Mouse (Mus musculus): Measurements from ENCODE around the gene Tmem247.

Tmem247 gene

GRCm38 (mm10) chr17:86913003-86913607, 4.0 kb upstream of the Tmem247 start:
- DNase-seq (ENCODE audit: low spot score in 2 of 2): no peak

GRCm38 (mm10) chr17:86915540-86915939, 1.6 kb upstream of the Tmem247 start:
- no peak for DNase-seq (ENCODE audit: low spot score in 2 of 2)

- peak; percentile 37 to 53 for DNase-seq (ENCODE audit: low spot score in 2 of 2)
Observed at GRCm38 (mm10) chr17:86918786-86919185, 1.6 kb downstream of the Tmem247 start.

GRCm38 (mm10) chr17:86919729-86920128, 2.6 kb downstream of the Tmem247 start:
- no peak for DNase-seq (ENCODE audit: low spot score in 2 of 2)

GRCm38 (mm10) chr17:86924679-86925078, 7.5 kb downstream of the Tmem247 start:
- no peak for DNase-seq (ENCODE audit: low spot score in 2 of 2)

GRCm38 (mm10) chr17:86926836-86927235, 9.7 kb downstream of the Tmem247 start:
- DNase-seq (ENCODE audit: low spot score in 2 of 2): no peak

GRCm38 (mm10) chr17:86929355-86929754, 12.2 kb downstream of the Tmem247 start:
- DNase-seq (ENCODE audit: low spot score in 2 of 2): no peak

- DNase-seq (ENCODE audit: low spot score in 2 of 2): no peak
Observed at GRCm38 (mm10) chr17:86929981-86930380, 12.8 kb downstream of the Tmem247 start.

DNA sequence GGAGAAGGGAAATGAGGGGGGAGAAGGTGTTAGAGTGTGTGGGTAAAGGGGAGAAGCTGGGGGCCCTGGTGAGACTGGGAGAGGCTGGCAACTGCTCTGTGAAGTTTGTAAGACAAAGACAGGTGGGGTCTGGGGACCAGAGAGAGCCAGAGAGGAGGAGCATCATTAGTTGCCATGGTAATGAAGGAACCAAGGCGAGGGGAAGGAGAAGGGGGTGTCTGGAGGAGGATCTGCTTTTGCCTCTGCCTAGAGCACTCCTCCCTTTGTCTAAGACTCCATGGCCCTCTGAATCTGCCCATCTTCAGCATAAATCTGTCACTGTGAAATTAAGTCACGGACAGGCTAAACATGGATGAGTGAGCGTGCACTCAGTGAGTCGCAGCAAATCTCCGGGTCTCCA, 15.7 kb downstream of the Tmem247 start:
- DNase-seq (ENCODE audit: low spot score in 2 of 2): no peak

- DNase-seq (ENCODE audit: low spot score in 2 of 2): no peak
Observed at GRCm38 (mm10) chr17:86937064-86937463, 19.9 kb downstream of the Tmem247 start.

- peak; percentile 63 to 69 for DNase-seq (ENCODE audit: low spot score in 2 of 2)
Observed at GRCm38 (mm10) chr17:86937497-86938155, 20.5 kb downstream of the Tmem247 start.

GRCm38 (mm10) chr17:86938683-86939082, 21.5 kb downstream of the Tmem247 start:
- no peak for DNase-seq (ENCODE audit: low spot score in 2 of 2)

- DNase-seq (ENCODE audit: low spot score in 2 of 2): no peak
Observed at GRCm38 (mm10) chr17:86942112-86942511, 25.0 kb downstream of the Tmem247 start.

DNA sequence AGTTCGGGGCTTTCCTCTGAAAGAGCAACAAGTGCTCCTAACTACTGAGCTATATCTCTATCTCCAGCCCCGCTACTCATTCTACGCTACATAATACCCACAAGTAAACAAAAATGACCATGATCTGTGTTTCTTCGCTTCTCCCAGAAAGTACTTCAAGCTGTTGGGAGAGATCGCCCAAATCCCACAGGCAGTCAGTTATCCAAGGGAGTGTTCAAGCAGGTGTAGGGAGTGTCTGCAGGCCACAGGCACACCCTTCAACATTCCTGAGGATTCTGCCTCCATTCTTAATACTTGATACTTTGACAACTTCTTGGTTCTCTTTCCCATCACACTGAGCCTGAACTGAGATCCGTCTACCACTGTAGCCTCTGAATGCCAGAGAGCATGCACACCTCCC, 26.0 kb downstream of the Tmem247 start:
- DNase-seq (ENCODE audit: low spot score in 2 of 2): no peak

DNA sequence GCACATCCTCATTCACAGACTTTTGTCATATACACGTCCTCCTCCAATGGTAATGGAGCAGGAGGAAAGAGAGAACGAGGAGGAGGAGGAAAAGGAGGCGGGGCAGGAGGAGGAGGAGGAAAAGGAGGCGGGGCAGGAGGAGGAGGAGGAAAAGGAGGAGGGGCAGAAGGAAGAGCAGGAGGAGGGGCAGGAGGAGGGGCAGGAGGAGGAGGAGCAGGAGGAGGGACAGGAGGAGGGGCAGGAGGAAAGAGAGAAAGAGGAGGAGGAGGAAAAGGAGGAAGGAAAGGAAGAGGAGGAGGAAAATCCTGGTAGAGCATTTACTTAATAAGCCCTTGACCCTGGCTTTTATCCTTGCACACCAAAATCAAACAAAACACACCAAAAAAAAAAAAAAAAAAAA, 28.9 kb downstream of the Tmem247 start:
- DNase-seq (ENCODE audit: low spot score in 2 of 2): no peak

- no peak for DNase-seq (ENCODE audit: low spot score in 2 of 2)
Observed at GRCm38 (mm10) chr17:86947840-86948796, 31.0 kb downstream of the Tmem247 start, which contains the start of gene Atp6v1e2. TSS of gene Atp6v1e2 (minus strand) at chr17:86947897.

DNA sequence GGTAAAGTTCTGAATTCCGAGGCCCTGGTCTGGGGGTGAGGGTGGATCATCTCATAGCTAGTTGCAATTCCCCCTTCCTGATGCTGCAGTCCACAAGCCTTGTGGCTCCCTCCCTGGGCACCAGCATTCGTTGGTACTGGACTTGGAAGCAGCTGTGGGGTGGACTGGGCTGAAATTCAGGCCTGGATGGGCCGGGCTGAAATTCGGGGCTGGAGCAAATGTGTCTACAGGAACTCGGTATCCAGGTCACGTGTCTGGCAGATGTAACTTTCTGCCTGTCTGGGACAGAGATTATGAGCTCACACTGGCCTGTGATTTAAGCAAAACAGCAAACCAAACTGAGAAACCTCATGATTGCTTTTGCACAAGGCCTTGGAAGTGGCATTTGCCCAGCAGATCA, 31.7 kb downstream of the Tmem247 start:
- DNase-seq (ENCODE audit: low spot score in 2 of 2): no peak

GRCm38 (mm10) chr17:86957239-86957638, 40.1 kb downstream of the Tmem247 start:
- no peak for DNase-seq (ENCODE audit: low spot score in 2 of 2)

DNA sequence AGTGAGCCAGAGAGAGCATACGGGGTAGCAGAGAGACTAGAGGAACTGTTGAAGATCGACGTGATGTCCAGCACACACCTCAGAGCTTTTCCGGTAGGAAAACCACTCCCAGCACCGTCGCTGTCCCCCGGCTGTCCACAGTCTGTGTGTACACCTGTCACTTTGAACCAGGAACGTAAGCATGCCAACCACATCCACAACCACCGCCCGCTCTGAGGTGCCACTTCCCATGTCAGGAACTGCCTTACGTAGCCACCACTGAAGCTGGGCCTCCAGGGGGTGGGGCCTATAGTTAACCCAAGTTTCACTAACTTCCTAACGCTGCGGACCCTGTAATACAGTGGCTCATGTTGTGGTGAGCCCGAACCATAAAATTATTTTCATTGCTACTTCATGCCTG, 40.8 kb downstream of the Tmem247 start:
- peak; percentile 67 to 77 for DNase-seq (ENCODE audit: low spot score in 2 of 2)

GRCm38 (mm10) chr17:86961301-86961841, 44.2 kb downstream of the Tmem247 start:
- DNase-seq (ENCODE audit: low spot score in 2 of 2): peak; percentile 42 to 55

GRCm38 (mm10) chr17:86962297-86962893, 45.2 kb downstream of the Tmem247 start:
- peak; percentile 91 to 92 for DNase-seq (ENCODE audit: low spot score in 2 of 2)

Measured in natural killer cell, adult 2 months (primary cell).